Mouse (Mus musculus) layer of hippocampus, adult 2 months (tissue): ENCODE measurements around the gene Arfgef2. TPM values are rescaled to one million over a fixed set of nuclear protein-coding genes. Genes with fewer than 3 reads are reported as not detected.
A peak's percentile ranks its signal among the peaks of the same experiment; 100 is the strongest.

Experiments used
- DNase-seq, 2 experiments: peaks; one replicate each; pipeline ENCODE4 v3.0.0; 2022; ENCODE audit warnings: low spot score in 2 of 2
- H3K27ac ChIP-seq: fragments of 200-600 bp; 2 replicates; pipeline ENCODE4 v1.8.1; 2022
- H3K4me3 ChIP-seq: fragments of 200-600 bp; 2 replicates; pipeline ENCODE4 v1.8.1; 2022; ENCODE audit warnings: mild to moderate bottlenecking
- CTCF ChIP-seq: fragments of 200-600 bp; conservative IDR thresholded peaks from 2 replicates; pipeline ENCODE4 v1.8.1; 2022; ENCODE audit warnings: antibody characterized with exemption, mild to moderate bottlenecking, moderate library complexity
- total RNA-seq, 2 experiments: library from RNA; stranded (reverse); gene quantifications; 2 replicates each; pipeline ENCODE4 v1.2.3; 2021

Gene Arfgef2
- total RNA-seq, 2 experiments from 2014 or later = 52.9 to 59.5 TPM

- TF ChIP-seq CTCF = no peak
- Histone ChIP-seq H3K27ac (no peak overlapping the region), H3K4me3 (no peak overlapping the region)
- DNase-seq = no peak
Measured at GRCm38 (mm10) chr2:166885619-166886018, 80.2 kb downstream of the Arfgef2 start.

DNA sequence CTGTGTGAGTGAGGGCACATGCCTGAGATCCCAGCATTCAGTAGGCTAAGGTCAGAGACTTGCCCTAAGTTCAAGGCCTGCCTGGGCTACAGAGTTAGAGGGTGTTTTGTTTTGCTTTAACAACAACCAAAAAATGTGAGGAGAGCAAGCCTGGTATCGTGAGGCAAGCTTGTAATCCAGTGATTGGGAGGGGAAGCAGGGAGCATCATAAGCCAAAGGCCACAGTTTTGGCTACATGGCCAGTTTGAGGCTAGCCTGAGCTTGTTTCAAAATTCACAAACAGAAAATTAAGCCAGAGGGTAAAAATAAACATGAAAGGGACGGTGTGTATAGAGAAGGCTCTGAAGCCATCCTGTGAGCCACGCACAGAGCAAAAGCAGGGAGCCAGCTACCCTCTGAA, 80.8 kb downstream of the Arfgef2 start:
- Histone ChIP-seq H3K27ac (no peak overlapping the region), H3K4me3 (no peak overlapping the region)
- TF ChIP-seq CTCF = no peak
- no peak for DNase-seq

- no peak overlapping the region for H3K27ac ChIP-seq
- TF ChIP-seq CTCF = peak; percentile 57
- no peak for DNase-seq
- H3K4me3 ChIP-seq = no peak overlapping the region
Measured at GRCm38 (mm10) chr2:166887816-166888215, 82.4 kb downstream of the Arfgef2 start.

GRCm38 (mm10) chr2:166891366-166891880, 86.0 kb downstream of the Arfgef2 start:
- no peak for DNase-seq
- no peak overlapping the region for H3K27ac ChIP-seq
- H3K4me3 ChIP-seq = no peak overlapping the region
- peak; percentile 44 for TF ChIP-seq CTCF

- Histone ChIP-seq H3K27ac (no peak overlapping the region), H3K4me3 (no peak overlapping the region)
- no peak for TF ChIP-seq CTCF
- DNase-seq = no peak
Measured at GRCm38 (mm10) chr2:166892158-166892680, 86.8 kb downstream of the Arfgef2 start.

- H3K4me3 ChIP-seq = no peak overlapping the region
- DNase-seq = no peak
- TF ChIP-seq CTCF = no peak
- H3K27ac ChIP-seq = no peak overlapping the region
Measured at GRCm38 (mm10) chr2:166893036-166893435, 87.6 kb downstream of the Arfgef2 start.

DNA sequence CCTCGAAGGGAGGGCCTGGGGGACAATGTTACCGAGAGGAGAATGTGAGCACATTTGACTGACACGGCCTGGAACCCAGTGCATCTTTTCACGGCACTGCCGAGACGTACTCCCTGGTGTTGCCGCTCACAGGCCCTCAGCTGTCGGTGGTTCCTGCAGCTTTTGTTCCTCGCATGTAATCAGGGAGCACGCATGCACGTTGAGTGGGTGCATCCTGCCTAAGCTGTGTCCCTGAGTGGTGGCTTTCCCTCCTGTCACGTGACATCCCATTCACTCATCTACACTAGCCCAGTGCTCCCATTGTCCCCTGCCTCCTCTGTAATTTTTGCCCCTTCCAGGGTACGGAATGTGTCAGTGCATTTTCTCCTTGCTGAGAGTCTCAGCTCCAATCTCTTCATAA, 91.0 kb downstream of the Arfgef2 start:
- peak in 1 of 2 experiments; percentile 20 for DNase-seq
- no peak overlapping the region for H3K4me3 ChIP-seq
- TF ChIP-seq CTCF = no peak
- no peak overlapping the region for H3K27ac ChIP-seq

DNA sequence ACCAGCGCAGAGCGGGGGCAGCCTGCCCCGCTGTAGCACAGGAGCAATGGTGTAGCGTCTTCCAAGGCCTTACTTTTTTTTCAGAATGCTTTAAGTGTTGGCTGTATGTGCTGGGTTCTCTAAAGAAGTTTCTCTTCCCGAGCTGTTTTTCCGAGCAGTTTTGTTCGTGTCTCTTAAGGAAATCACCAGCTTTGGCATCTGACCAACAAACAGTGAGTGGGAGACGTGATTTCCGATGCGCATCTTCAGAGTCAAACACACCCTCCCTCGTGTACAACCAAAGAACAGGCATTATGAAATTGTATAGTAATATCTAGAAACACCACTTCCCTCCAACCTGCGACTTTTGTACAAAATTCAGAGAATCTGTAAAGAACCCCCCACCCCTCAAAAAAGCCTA, 91.6 kb downstream of the Arfgef2 start:
- no peak for TF ChIP-seq CTCF
- no peak overlapping the region for H3K27ac ChIP-seq
- DNase-seq = no peak
- H3K4me3 ChIP-seq = no peak overlapping the region

GRCm38 (mm10) chr2:166899161-166899560, 93.8 kb downstream of the Arfgef2 start:
- no peak overlapping the region for H3K27ac ChIP-seq
- no peak for TF ChIP-seq CTCF

DNA sequence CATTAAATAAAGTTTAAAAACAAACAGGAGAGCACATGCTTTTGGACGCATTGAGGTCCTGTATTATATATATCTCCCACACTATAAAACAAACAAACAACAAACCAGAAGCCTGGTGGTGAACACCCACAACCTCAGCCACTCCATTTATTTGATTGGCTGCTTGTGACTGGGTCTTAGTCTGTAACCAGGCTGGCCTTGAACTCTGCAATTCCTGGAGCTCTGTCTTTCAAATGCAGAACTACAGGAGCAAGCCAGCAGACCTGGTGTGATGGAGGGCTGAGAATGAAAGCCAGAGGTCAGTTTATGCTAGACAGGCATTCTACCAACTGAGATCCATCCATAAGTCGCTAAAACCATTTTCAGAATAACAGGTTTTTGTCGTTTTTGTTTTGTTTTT, 94.4 kb downstream of the Arfgef2 start:
- no peak for TF ChIP-seq CTCF
- Histone ChIP-seq H3K27ac (no peak overlapping the region), H3K4me3 (no peak overlapping the region)
- no peak for DNase-seq

More at GRCm38 (mm10) chr2:166899161-166899560, 93.8 kb downstream of the Arfgef2 start:
- no peak overlapping the region for H3K4me3 ChIP-seq
- DNase-seq = no peak

GRCm38 (mm10) chr2:166900792-166901505, 95.6 kb downstream of the Arfgef2 start:
- no peak for DNase-seq
- no peak; the same call in 1 of the 2 replicates for TF ChIP-seq CTCF
- Histone ChIP-seq H3K4me3 (no peak overlapping the region), H3K27ac (no peak overlapping the region)

GRCm38 (mm10) chr2:166903719-166904282, 98.4 kb downstream of the Arfgef2 start:
- DNase-seq = no peak
- Histone ChIP-seq H3K27ac (no peak overlapping the region), H3K4me3 (no peak overlapping the region)
- TF ChIP-seq CTCF = peak; percentile 59

- H3K4me3 ChIP-seq = peak within 1 kb of the TSS; percentile 84
- DNase-seq = peak; percentile 97 to 99
- no peak; the same call in 1 of the 2 replicates for TF ChIP-seq CTCF
- H3K27ac ChIP-seq = peak within 1 kb of the TSS; percentile 96
Measured at GRCm38 (mm10) chr2:166905711-166906522, 100.5 kb downstream of the Arfgef2 start, which contains the start of gene Cse1l. Gene Cse1l (plus strand): TSS chr2:166906040.
